In the genomic region with DNA sequence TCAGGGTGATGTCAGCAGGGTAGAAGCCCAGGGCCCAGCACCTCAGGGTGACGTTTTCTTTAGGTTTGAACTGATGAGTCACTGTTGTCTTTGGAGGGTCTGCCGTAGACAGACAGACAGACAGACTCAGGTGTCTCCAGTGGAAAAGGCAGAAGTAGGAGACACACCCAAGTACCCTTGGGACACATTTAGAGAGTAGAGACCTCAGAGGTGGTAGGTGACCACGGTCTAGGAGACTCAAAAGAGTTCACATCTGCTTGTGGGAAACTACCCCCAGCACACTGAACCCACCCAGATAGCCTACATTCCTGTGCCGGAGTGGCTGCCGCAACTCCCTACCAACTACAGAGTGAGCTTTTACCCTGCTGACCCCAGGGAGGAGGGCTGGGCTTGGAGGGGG, we compare ENCODE assay signal across 23 mouse cellular contexts. TPM values are rescaled to one million over a fixed set of nuclear protein-coding genes. Genes with fewer than 3 reads are reported as not detected.
"Had no signal": no experiment of that assay in that cellular context is flagged by ENCODE, and none has a peak within 500 bp of the region (broad histone marks: within the 10 kb centered on the region; RNA-seq: fewer than 3 reads in every experiment).

No protein-coding gene starts in this region.

- H3K4me2 ChIP-seq: lung, embryonic 14.5 days; neural tube, embryonic 13.5 days; neural tube, embryonic 15.5 days had no signal

- ATAC-seq: midbrain, embryonic 16.5 days had no signal

- H3K4me3 ChIP-seq: midbrain, embryonic 10.5 days; myocyte; neural tube, embryonic 13.5 days; neural tube, embryonic 15.5 days had no signal

- H3K27me3 ChIP-seq: neural tube, embryonic 13.5 days; neural tube, embryonic 15.5 days had no signal

- DNase-seq: lung, adult 18-20 months; lung, embryonic 14.5 days; lung, postnatal 10 days; lung, postnatal 4 days; midbrain, embryonic 14.5 days; retina, postnatal 1 day; right cerebral cortex, adult 18-20 months; right cerebral cortex, postnatal 25 days; right cerebral cortex, postnatal 4 days; spleen, adult 18-20 months; thymus, adult 18-20 months; thymus, postnatal 14 days; thymus, postnatal 36 days had no signal

- H3K9ac ChIP-seq: liver, embryonic 14.5 days; lung, embryonic 14.5 days; neural tube, embryonic 13.5 days; neural tube, embryonic 15.5 days had no signal

- H3K9me3 ChIP-seq: midbrain, embryonic 10.5 days; neural tube, embryonic 13.5 days; neural tube, embryonic 15.5 days had no signal

- H3K27ac ChIP-seq: liver, embryonic 14.5 days; midbrain, embryonic 10.5 days; neural tube, embryonic 13.5 days; neural tube, embryonic 15.5 days had no signal

- H3K4me1 ChIP-seq: midbrain, embryonic 10.5 days; neural tube, embryonic 13.5 days; neural tube, embryonic 15.5 days had no signal

RNA-seq across cellular contexts. Expression of a gene that starts 27.8 kb away (rescaled TPM):
- polyA plus RNA-seq: liver, embryonic 14.5 days; lung, embryonic 14.5 days; lung, embryonic 16.5 days; midbrain, embryonic 10.5 days; midbrain, embryonic 14.5 days; midbrain, embryonic 16.5 days; myocyte; neural tube, embryonic 11.5 days; neural tube, embryonic 13.5 days; neural tube, embryonic 15.5 days; small intestine, adult 2 months; stomach, embryonic 14.5 days had no signal
